Mouse (Mus musculus) lung, adult 2 months (tissue): ENCODE data around the gene Cyfip2. TPM values are rescaled to one million over a fixed set of nuclear protein-coding genes. Genes with fewer than 3 reads are reported as not detected.
"Not testable (repeated sequence)": the region's sequence is repeated elsewhere in the genome, so short reads cannot be mapped to it uniquely, and the experiment has no call there.

ENCODE experiments used
- DNase-seq: peaks from one replicate; pipeline ENCODE4 v3.0.0; 2022
- H3K4me1 ChIP-seq: fragments of 200-500 bp; 2 replicates; pipeline ENCODE4 v1.6.1; 2011; ENCODE audit warnings: low read length; ENCODE audit not compliant: control insufficient read depth, insufficient read depth
- H3K4me3 ChIP-seq: fragments of 200-500 bp; replicated peaks from 2 replicates; pipeline ENCODE3; 2011; ENCODE audit warnings: low read depth, mild to moderate bottlenecking, control low read depth, low read length; ENCODE audit errors: extremely low read depth
- CTCF ChIP-seq: fragments of 200-500 bp; IDR thresholded peaks from 2 replicates; pipeline ENCODE4 v1.5.1; 2011; ENCODE audit warnings: mild to moderate bottlenecking, low read length, control low read depth; ENCODE audit not compliant: insufficient read depth
- POLR2A ChIP-seq: fragments of 200-500 bp; IDR thresholded peaks from 2 replicates; pipeline ENCODE4 v1.6.1; 2011; ENCODE audit warnings: low read depth, mild to moderate bottlenecking, control low read depth, low read length, borderline replicate concordance; ENCODE audit errors: extremely low read depth
- WGBS: fragments of 180-500 bp; shearing (Covaris S2); methylation state at CpG from one replicate; pipeline ENCODE4 v1.1.7; 2018; 5-methylcytosine and 5-hydroxymethylcytosine counted together
- polyA plus RNA-seq: library from polyadenylated mRNA; depleted of rRNA; stranded (reverse); fragments of >200 nt; gene quantifications from 2 replicates; pipeline ENCODE4 v1.2.3, GENCODE M21; 2012

The Cyfip2 gene
- polyA plus RNA-seq, 1 experiment, result 9.3 TPM

DNA sequence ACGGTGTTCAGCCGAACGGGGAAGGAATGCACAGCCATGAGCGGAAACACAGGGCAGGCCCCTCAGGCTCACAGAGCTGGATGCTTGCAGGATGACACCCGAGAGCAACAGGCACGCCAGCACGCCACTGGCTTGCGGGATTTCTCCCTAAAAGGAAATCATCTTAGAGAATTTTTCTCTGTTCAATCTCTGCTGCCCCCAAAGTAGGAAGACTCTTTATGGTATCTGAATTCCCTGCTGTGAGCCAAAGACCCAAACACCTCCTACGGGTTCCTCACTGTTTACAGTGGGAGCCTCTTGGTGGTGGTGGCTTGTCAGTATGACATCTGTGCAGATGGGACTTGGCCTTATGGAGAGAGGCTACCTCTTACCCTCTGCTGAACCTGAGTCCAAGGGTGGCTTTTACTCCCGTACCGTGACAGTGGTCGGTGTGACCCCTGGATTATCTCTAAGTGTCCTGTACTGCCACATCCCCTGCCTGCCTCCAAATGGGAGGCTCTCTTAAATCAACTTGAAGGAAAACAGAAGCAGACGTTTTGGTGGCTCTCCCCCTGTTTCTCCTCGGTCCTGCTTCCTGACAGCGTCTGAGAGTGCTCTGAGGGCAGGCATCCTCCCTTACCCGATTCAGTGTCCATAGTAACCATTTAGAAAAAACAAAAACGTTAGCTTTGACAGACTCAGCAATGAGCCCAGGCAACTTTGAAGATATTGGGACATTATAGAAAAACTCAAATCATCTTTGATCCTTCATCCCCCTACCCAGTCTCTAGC, 106.8 kb downstream of the Cyfip2 start:
- no peaks in the 10 kb centered on the region for H3K4me1 ChIP-seq

GRCm38 (mm10) chr11:46204841-46205240, 107.8 kb downstream of the Cyfip2 start:
- Histone ChIP-seq H3K4me3 (no peak overlapping the region), H3K4me1 (no peaks in the 10 kb centered on the region)
- no peak for DNase-seq
- TF ChIP-seq POLR2A, result no peak
- no peak for TF ChIP-seq CTCF
- 89% methylated on average over 9 of the region's 9 CpGs for WGBS

More for the DNA sequence above, 106.8 kb downstream of the Cyfip2 start:
- 46% methylated on average over 17 of the region's 17 CpGs for whole genome bisulfite sequencing
- TF ChIP-seq CTCF (no peak), POLR2A (no peak)
- H3K4me3 ChIP-seq, result no peak overlapping the region
- no peak for DNase-seq

DNA sequence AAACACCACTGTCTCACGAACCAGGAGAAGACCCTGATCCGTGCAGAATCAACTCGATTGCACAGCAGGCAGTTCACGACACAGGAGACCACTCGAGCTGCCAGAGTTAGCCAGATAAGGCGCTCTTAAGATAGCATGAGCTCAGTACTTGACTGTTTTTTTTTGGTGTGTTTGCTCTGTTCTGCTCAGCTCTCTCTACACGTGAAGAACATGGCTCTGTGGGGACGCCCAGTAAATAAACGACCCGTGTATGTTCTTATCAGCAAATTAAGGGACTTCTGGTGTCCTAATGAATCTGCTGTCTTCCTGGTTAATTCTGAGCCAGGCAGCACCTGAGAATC, 110.1 kb downstream of the Cyfip2 start:
- TF ChIP-seq CTCF (no peak), POLR2A (no peak)
- 45% methylated on average over 10 of the region's 10 CpGs for WGBS
- peak; percentile 8 for DNase-seq
- H3K4me3 ChIP-seq, result no peak overlapping the region
- no peaks in the 10 kb centered on the region for H3K4me1 ChIP-seq

DNA sequence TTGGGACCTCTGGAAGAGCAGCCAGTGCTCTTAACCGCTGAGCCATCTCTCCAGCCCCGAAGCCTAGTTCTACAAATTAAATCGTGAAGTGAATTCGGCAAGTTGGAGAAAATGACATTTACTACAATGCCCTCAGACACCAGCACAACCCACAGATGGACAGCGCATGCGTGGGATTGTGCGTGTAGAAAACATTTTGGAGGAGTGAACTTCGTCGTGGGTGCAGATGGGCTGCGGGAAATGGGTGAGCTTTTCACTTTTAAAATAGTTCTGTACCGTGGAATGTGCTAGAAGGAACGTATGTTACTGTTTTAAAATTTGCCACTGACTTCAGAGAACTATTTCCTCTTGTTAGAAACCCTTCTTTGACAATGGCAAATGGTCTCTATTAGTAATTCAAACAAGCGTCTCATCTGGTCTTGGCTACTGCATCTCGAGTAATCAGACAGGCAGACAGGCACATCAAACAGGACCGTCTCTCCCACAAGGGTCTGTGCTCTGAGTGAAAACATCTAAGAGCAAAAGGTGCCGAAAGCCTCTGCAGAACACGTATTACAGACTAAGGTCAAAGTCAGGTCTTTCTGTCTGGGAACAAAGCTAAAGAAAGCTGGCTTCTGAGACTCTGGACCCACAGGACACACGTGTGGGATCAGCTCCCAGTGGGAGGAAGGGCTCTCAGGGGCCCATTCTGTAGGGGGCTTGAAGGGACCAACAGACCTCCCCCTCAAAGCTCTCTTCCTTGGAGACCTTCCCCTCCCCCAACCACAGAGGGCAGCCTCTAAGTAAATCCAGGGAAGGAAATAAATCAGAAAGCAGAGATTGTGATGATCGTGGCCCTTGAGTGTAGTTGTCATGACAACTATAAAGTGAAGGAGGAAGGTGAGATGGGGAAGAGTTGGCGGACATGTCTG, 110.8 kb downstream of the Cyfip2 start:
- Histone ChIP-seq H3K4me1 (no peaks in the 10 kb centered on the region), H3K4me3 (no peak overlapping the region)
- DNase-seq, result no peak
- TF ChIP-seq POLR2A (no peak), CTCF (no peak)
- 60% methylated on average over 20 of the region's 20 CpGs for WGBS

GRCm38 (mm10) chr11:46200664-46201063, 112.0 kb downstream of the Cyfip2 start:
- DNase-seq, result no peak
- TF ChIP-seq POLR2A (no peak), CTCF (no peak)
- 62% methylated on average over 11 of the region's 11 CpGs for WGBS
- Histone ChIP-seq H3K4me3 (no peak overlapping the region), H3K4me1 (no peaks in the 10 kb centered on the region)

DNA sequence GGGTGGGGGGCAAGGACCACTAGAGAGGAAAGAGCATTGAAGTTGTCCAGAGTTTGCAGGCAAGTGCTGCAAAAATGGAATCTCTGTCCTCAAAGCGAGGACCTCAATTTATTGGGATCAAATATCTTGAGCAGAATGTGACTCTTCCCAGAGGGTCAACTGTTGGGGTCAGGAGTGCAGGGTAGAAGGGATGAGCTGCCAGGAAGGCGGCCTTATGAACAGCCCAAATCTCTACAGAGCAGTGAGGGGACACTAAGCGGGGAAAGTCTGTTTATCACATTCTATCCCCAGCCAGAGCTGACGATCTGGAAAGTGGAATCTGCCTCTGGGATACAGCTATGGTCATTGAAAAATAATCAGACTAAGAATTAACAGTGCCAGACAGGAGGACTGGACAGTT, 118.5 kb downstream of the Cyfip2 start:
- TF ChIP-seq POLR2A, result no peak
- TF ChIP-seq CTCF, result no peak
- Histone ChIP-seq H3K4me1 (no peaks in the 10 kb centered on the region), H3K4me3 (no peak overlapping the region)
- 74% methylated on average over 4 of the region's 4 CpGs for WGBS
- no peak for DNase-seq

- H3K4me3 ChIP-seq, result no peak overlapping the region
- TF ChIP-seq CTCF (no peak), POLR2A (no peak)
- 46% methylated on average over 2 of the region's 2 CpGs for WGBS
- no peaks in the 10 kb centered on the region for H3K4me1 ChIP-seq
- DNase-seq, result no peak
Observed at GRCm38 (mm10) chr11:46188283-46188682, 124.4 kb downstream of the Cyfip2 start.

- no peak for DNase-seq
- Histone ChIP-seq H3K4me1 (no peaks in the 10 kb centered on the region), H3K4me3 (no peak overlapping the region)
- TF ChIP-seq POLR2A, result no peak
- TF ChIP-seq CTCF, result no peak
- 31% methylated on average over 4 of the region's 4 CpGs for WGBS
Observed at GRCm38 (mm10) chr11:46185486-46185885, 127.2 kb downstream of the Cyfip2 start.

GRCm38 (mm10) chr11:46184946-46185345, 127.7 kb downstream of the Cyfip2 start:
- TF ChIP-seq CTCF (no peak), POLR2A (no peak)
- Histone ChIP-seq H3K4me1 (no peaks in the 10 kb centered on the region), H3K4me3 (no peak overlapping the region)
- no peak for DNase-seq
- WGBS, result 78% methylated on average over 3 of the region's 3 CpGs

DNA sequence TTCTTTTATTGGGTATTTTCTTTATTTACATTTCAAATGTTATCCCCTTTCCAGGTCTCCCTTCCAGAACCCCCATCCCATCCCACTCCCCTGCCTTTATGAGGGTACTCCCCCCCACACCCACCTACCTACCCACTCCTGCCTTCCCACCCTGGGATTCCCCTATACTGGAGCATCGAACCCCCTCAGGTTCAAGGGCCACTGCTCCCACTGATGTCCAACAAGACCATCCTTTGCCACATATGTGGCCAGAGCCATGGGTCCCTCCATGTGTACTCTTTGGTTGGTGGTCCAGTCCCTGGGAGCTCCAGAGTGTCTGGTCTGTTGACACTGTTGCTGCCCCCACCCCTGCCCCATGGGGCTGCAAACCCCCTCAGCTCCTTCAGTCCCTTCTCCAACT, 130.6 kb downstream of the Cyfip2 start:
- DNase-seq, H3K4me3 ChIP-seq, H3K4me1 ChIP-seq: not testable (repeated sequence)
- WGBS, result 88% methylated on average over 1 of the region's 1 CpGs
